Mouse (Mus musculus): ENCODE measurements around the gene Krtap3-1. TPM values are rescaled to one million over a fixed set of nuclear protein-coding genes. Genes with fewer than 3 reads are reported as not detected.

Gene Krtap3-1
- total RNA-seq, 2 experiments from 2014 or later = not detected

- DNase-seq = no peak
These were observed 45.1 kb downstream of the Krtap3-1 start, which contains the start of gene Krt39 for GRCm38 (mm10) chr11:99521288-99521860. Gene Krt39 (minus strand): TSS chr11:99521338.

Other genes starting within 250 kb of the Krtap3-1 start
- gene Krt25, start 243.7 kb downstream of the Krtap3-1 start, total RNA-seq (2021) = not detected
- not detected for gene Krt26, start 228.7 kb downstream of the Krtap3-1 start, total RNA-seq (2021)
- gene Krt27, start 215.5 kb downstream of the Krtap3-1 start, total RNA-seq (2021) = not detected
- not detected for gene Krt28, start 191.7 kb downstream of the Krtap3-1 start, total RNA-seq (2021)
- gene Krt10, start 177.3 kb downstream of the Krtap3-1 start, total RNA-seq (2021) = 1 to 10 TPM; 4.4 to 6.4 TPM
- gene Krt12, start 144.4 kb downstream of the Krtap3-1 start, total RNA-seq (2021) = not detected
- under 1 TPM in 1 of 2 experiments, not detected in 1; 0.26 TPM for gene Krt20, start 128.5 kb downstream of the Krtap3-1 start, total RNA-seq (2021)
- under 1 TPM in 1 of 2 experiments, not detected in 1; 0.16 TPM for gene Krt23, start 73.5 kb downstream of the Krtap3-1 start, total RNA-seq (2021)
- gene Krt39, start 45.3 kb downstream of the Krtap3-1 start, total RNA-seq (2021) = not detected
- not detected for gene Krt40, start 23.5 kb downstream of the Krtap3-1 start, total RNA-seq (2021)
- not detected for gene Krtap3-3, start 15.8 kb downstream of the Krtap3-1 start, total RNA-seq (2021)
- not detected for gene Krtap3-2, start 9.8 kb downstream of the Krtap3-1 start, total RNA-seq (2021)
- gene Gm11939, start 7.2 kb downstream of the Krtap3-1 start, total RNA-seq (2021) = not detected
- not detected for gene Krtap1-5, start 14.4 kb upstream of the Krtap3-1 start, total RNA-seq (2021)
- not detected for gene Krtap1-4, start 17.0 kb upstream of the Krtap3-1 start, total RNA-seq (2021)
- gene Krtap1-3, start 24.7 kb upstream of the Krtap3-1 start, total RNA-seq (2021) = not detected
- gene Krtap9-3, start 31.5 kb upstream of the Krtap3-1 start, total RNA-seq (2021) = not detected
- not detected for gene Gm11938, start 36.7 kb upstream of the Krtap3-1 start, total RNA-seq (2021)
- not detected for gene Gm11937, start 43.6 kb upstream of the Krtap3-1 start, total RNA-seq (2021)
- not detected for gene Krtap2-4, start 48.2 kb upstream of the Krtap3-1 start, total RNA-seq (2021)
- not detected for gene Gm11562, start 53.8 kb upstream of the Krtap3-1 start, total RNA-seq (2021)
- not detected for gene Krtap4-1, start 61.6 kb upstream of the Krtap3-1 start, total RNA-seq (2021)
- not detected for gene Krtap4-2, start 68.5 kb upstream of the Krtap3-1 start, total RNA-seq (2021)
- not detected for gene Krtap4-7, start 77.5 kb upstream of the Krtap3-1 start, total RNA-seq (2021)
- gene Gm11555, start 83.6 kb upstream of the Krtap3-1 start, total RNA-seq (2021) = not detected
- gene Gm11563, start 92.3 kb upstream of the Krtap3-1 start, total RNA-seq (2021) = not detected
- gene Krtap4-6, start 99.3 kb upstream of the Krtap3-1 start, total RNA-seq (2021) = not detected
- gene Gm14190, start 124.1 kb upstream of the Krtap3-1 start, total RNA-seq (2021) = not detected
- gene Gm14180, start 167.7 kb upstream of the Krtap3-1 start, total RNA-seq (2021) = not detected
- gene Gm11595, start 206.3 kb upstream of the Krtap3-1 start, total RNA-seq (2021) = not detected
- not detected for gene Krtap4-8, start 214.1 kb upstream of the Krtap3-1 start, total RNA-seq (2021)
- not detected for gene Krtap4-9, start 218.6 kb upstream of the Krtap3-1 start, total RNA-seq (2021)
- not detected for gene Gm11596, start 226.8 kb upstream of the Krtap3-1 start, total RNA-seq (2021)
- not detected for gene Gm11569, start 232.3 kb upstream of the Krtap3-1 start, total RNA-seq (2021)
- gene Gm11554, start 237.8 kb upstream of the Krtap3-1 start, total RNA-seq (2021) = not detected
- not detected for gene Krtap4-13, start 243.3 kb upstream of the Krtap3-1 start, total RNA-seq (2021)
- not detected for gene Gm11564, start 249.0 kb upstream of the Krtap3-1 start, total RNA-seq (2021)